Mouse (Mus musculus): ENCODE measurements around the gene Ctns. TPM values are rescaled to one million over a fixed set of nuclear protein-coding genes. Genes with fewer than 3 reads are reported as not detected.

Ctns gene
- polyA plus RNA-seq, 1 experiment: 15.4 TPM

- Histone ChIP-seq H3K27me3 (ENCODE audit: control insufficient read depth, insufficient read depth, low read length, poor library complexity, severe bottlenecking) (no peaks in the 10 kb centered on the region), H3K9ac (ENCODE audit: low read depth, poor library complexity, severe bottlenecking) (no peak overlapping the region), H3K4me1 (ENCODE audit: control insufficient read depth, insufficient read depth, low read length) (no peaks in the 10 kb centered on the region), H3K4me3 (ENCODE audit: low read depth, low read length) (no peak overlapping the region), H3K27ac (ENCODE audit: insufficient read depth, low read length) (no peak overlapping the region), H3K36me3 (ENCODE audit: control insufficient read depth, insufficient read depth, low read length, poor library complexity, severe bottlenecking) (no peaks in the 10 kb centered on the region), H3K9me3 (replicated peaks; ENCODE audit: control insufficient read depth, insufficient read depth, low read length, poor library complexity, severe bottlenecking) (no peaks in the 10 kb centered on the region)
- no peak for TF ChIP-seq EP300 (IDR thresholded peaks at IDR 0.05; ENCODE audit: insufficient read depth, low read depth, low read length)
- no peak for TF ChIP-seq POLR2A (IDR thresholded peaks at IDR 0.05; ENCODE audit: insufficient read depth, low read length)
- no peak for TF ChIP-seq CTCF (IDR thresholded peaks at IDR 0.05; ENCODE audit: low read depth, low read length)
These were observed 21.8 kb upstream of the Ctns start for GRCm38 (mm10) chr11:73220651-73221050.

- H3K9me3 ChIP-seq (replicated peaks; ENCODE audit: control insufficient read depth, insufficient read depth, low read length, poor library complexity, severe bottlenecking): no peaks in the 10 kb centered on the region
- no peaks in the 10 kb centered on the region for H3K36me3 ChIP-seq (ENCODE audit: control insufficient read depth, insufficient read depth, low read length, poor library complexity, severe bottlenecking)
- TF ChIP-seq EP300 (IDR thresholded peaks at IDR 0.05; ENCODE audit: insufficient read depth, low read depth, low read length): no peak
- TF ChIP-seq CTCF (IDR thresholded peaks at IDR 0.05; ENCODE audit: low read depth, low read length): peak; percentile 14
- H3K27me3 ChIP-seq (ENCODE audit: control insufficient read depth, insufficient read depth, low read length, poor library complexity, severe bottlenecking): no peaks in the 10 kb centered on the region
- no peak overlapping the region for H3K27ac ChIP-seq (ENCODE audit: insufficient read depth, low read length)
- H3K4me1 ChIP-seq (ENCODE audit: control insufficient read depth, insufficient read depth, low read length): no peaks in the 10 kb centered on the region
- no peak overlapping the region for H3K9ac ChIP-seq (ENCODE audit: low read depth, poor library complexity, severe bottlenecking)
- H3K4me3 ChIP-seq (ENCODE audit: low read depth, low read length): no peak overlapping the region
These were observed 20.8 kb upstream of the Ctns start for GRCm38 (mm10) chr11:73219671-73220070.

GRCm38 (mm10) chr11:73213956-73214355, 15.1 kb upstream of the Ctns start:
- Histone ChIP-seq H3K9ac (ENCODE audit: low read depth, poor library complexity, severe bottlenecking) (no peak overlapping the region), H3K4me1 (ENCODE audit: control insufficient read depth, insufficient read depth, low read length) (no peaks in the 10 kb centered on the region), H3K36me3 (ENCODE audit: control insufficient read depth, insufficient read depth, low read length, poor library complexity, severe bottlenecking) (no peaks in the 10 kb centered on the region), H3K9me3 (replicated peaks; ENCODE audit: control insufficient read depth, insufficient read depth, low read length, poor library complexity, severe bottlenecking) (no peaks in the 10 kb centered on the region), H3K4me3 (ENCODE audit: low read depth, low read length) (no peak overlapping the region), H3K27me3 (ENCODE audit: control insufficient read depth, insufficient read depth, low read length, poor library complexity, severe bottlenecking) (no peaks in the 10 kb centered on the region), H3K27ac (ENCODE audit: insufficient read depth, low read length) (no peak overlapping the region)
- no peak for TF ChIP-seq POLR2A (IDR thresholded peaks at IDR 0.05; ENCODE audit: insufficient read depth, low read length)

- H3K4me3 ChIP-seq (ENCODE audit: low read depth, low read length): no peak overlapping the region
- H3K4me1 ChIP-seq (ENCODE audit: control insufficient read depth, insufficient read depth, low read length): no peaks in the 10 kb centered on the region
These were observed 8.8 kb upstream of the Ctns start for GRCm38 (mm10) chr11:73207621-73208020.

GRCm38 (mm10) chr11:73205194-73205593, 6.4 kb upstream of the Ctns start:
- no peaks in the 10 kb centered on the region for H3K4me1 ChIP-seq (ENCODE audit: control insufficient read depth, insufficient read depth, low read length)
- H3K36me3 ChIP-seq (ENCODE audit: control insufficient read depth, insufficient read depth, low read length, poor library complexity, severe bottlenecking): no peaks in the 10 kb centered on the region
- no peak overlapping the region for H3K4me3 ChIP-seq (ENCODE audit: low read depth, low read length)
- H3K27ac ChIP-seq (ENCODE audit: insufficient read depth, low read length): no peak overlapping the region
- H3K9ac ChIP-seq (ENCODE audit: low read depth, poor library complexity, severe bottlenecking): no peak overlapping the region
- no peak for TF ChIP-seq EP300 (IDR thresholded peaks at IDR 0.05; ENCODE audit: insufficient read depth, low read depth, low read length)
- no peak for TF ChIP-seq POLR2A (IDR thresholded peaks at IDR 0.05; ENCODE audit: insufficient read depth, low read length)
- no peak for TF ChIP-seq CTCF (IDR thresholded peaks at IDR 0.05; ENCODE audit: low read depth, low read length)
- H3K9me3 ChIP-seq (replicated peaks; ENCODE audit: control insufficient read depth, insufficient read depth, low read length, poor library complexity, severe bottlenecking): no peaks in the 10 kb centered on the region
- no peaks in the 10 kb centered on the region for H3K27me3 ChIP-seq (ENCODE audit: control insufficient read depth, insufficient read depth, low read length, poor library complexity, severe bottlenecking)

More at GRCm38 (mm10) chr11:73207621-73208020, 8.8 kb upstream of the Ctns start:
- H3K27me3 ChIP-seq (ENCODE audit: control insufficient read depth, insufficient read depth, low read length, poor library complexity, severe bottlenecking): no peaks in the 10 kb centered on the region
- no peaks in the 10 kb centered on the region for H3K36me3 ChIP-seq (ENCODE audit: control insufficient read depth, insufficient read depth, low read length, poor library complexity, severe bottlenecking)
- no peaks in the 10 kb centered on the region for H3K9me3 ChIP-seq (replicated peaks; ENCODE audit: control insufficient read depth, insufficient read depth, low read length, poor library complexity, severe bottlenecking)
- no peak overlapping the region for H3K9ac ChIP-seq (ENCODE audit: low read depth, poor library complexity, severe bottlenecking)
- TF ChIP-seq EP300 (IDR thresholded peaks at IDR 0.05; ENCODE audit: insufficient read depth, low read depth, low read length) (no peak), CTCF (IDR thresholded peaks at IDR 0.05; ENCODE audit: low read depth, low read length) (no peak), POLR2A (IDR thresholded peaks at IDR 0.05; ENCODE audit: insufficient read depth, low read length) (no peak)
- no peak overlapping the region for H3K27ac ChIP-seq (ENCODE audit: insufficient read depth, low read length)

- TF ChIP-seq EP300 (IDR thresholded peaks at IDR 0.05; ENCODE audit: insufficient read depth, low read depth, low read length): no peak
- TF ChIP-seq CTCF (IDR thresholded peaks at IDR 0.05; ENCODE audit: low read depth, low read length): no peak
- TF ChIP-seq POLR2A (IDR thresholded peaks at IDR 0.05; ENCODE audit: insufficient read depth, low read length): no peak
- H3K27me3 ChIP-seq (ENCODE audit: control insufficient read depth, insufficient read depth, low read length, poor library complexity, severe bottlenecking): no peaks in the 10 kb centered on the region
These were observed 5.1 kb upstream of the Ctns start for GRCm38 (mm10) chr11:73203895-73204294.

More at GRCm38 (mm10) chr11:73203895-73204294, 5.1 kb upstream of the Ctns start:
- H3K4me1 ChIP-seq (ENCODE audit: control insufficient read depth, insufficient read depth, low read length): no peaks in the 10 kb centered on the region
- H3K27ac ChIP-seq (ENCODE audit: insufficient read depth, low read length): no peak overlapping the region
- no peaks in the 10 kb centered on the region for H3K36me3 ChIP-seq (ENCODE audit: control insufficient read depth, insufficient read depth, low read length, poor library complexity, severe bottlenecking)
- no peak overlapping the region for H3K4me3 ChIP-seq (ENCODE audit: low read depth, low read length)
- no peak overlapping the region for H3K9ac ChIP-seq (ENCODE audit: low read depth, poor library complexity, severe bottlenecking)
- H3K9me3 ChIP-seq (replicated peaks; ENCODE audit: control insufficient read depth, insufficient read depth, low read length, poor library complexity, severe bottlenecking): no peaks in the 10 kb centered on the region
